Mouse (Mus musculus) 3T3-L1 (cell line): ENCODE data around the gene Rbks.
"Not testable (repeated sequence)": the region's sequence is repeated elsewhere in the genome, so short reads cannot be mapped to it uniquely, and the experiment has no call there.

Experiments
- DNase-seq: peaks from one replicate; pipeline ENCODE4 v3.0.0-alpha.2; 2015; ENCODE audit warnings: low read depth, low spot score

Rbks gene

GRCm38 (mm10) chr5:31627117-31627516 lies 70.3 kb downstream of the Rbks start:
- DNase-seq = peak; percentile 79

GRCm38 (mm10) chr5:31620326-31620725 lies 77.1 kb downstream of the Rbks start:
- DNase-seq = peak; percentile 67

GRCm38 (mm10) chr5:31614339-31615025 lies 82.9 kb downstream of the Rbks start:
- DNase-seq = no peak

GRCm38 (mm10) chr5:31613852-31614286 lies 83.6 kb downstream of the Rbks start:
- DNase-seq = peak; percentile 94

- no peak for DNase-seq
These were observed 86.2 kb downstream of the Rbks start for GRCm38 (mm10) chr5:31611186-31611585.

GRCm38 (mm10) chr5:31610376-31611086 lies 86.9 kb downstream of the Rbks start:
- DNase-seq = no peak

GRCm38 (mm10) chr5:31606151-31606550 lies 91.3 kb downstream of the Rbks start:
- peak; percentile 98 for DNase-seq

GRCm38 (mm10) chr5:31603766-31604165 lies 93.7 kb downstream of the Rbks start:
- DNase-seq = no peak

GRCm38 (mm10) chr5:31602377-31602776 lies 95.0 kb downstream of the Rbks start:
- DNase-seq = peak; percentile 98

GRCm38 (mm10) chr5:31601162-31601722 lies 96.2 kb downstream of the Rbks start:
- DNase-seq = no peak

GRCm38 (mm10) chr5:31599161-31599560 lies 98.3 kb downstream of the Rbks start:
- no peak for DNase-seq

GRCm38 (mm10) chr5:31598579-31598978 lies 98.8 kb downstream of the Rbks start:
- peak; percentile 73 for DNase-seq

GRCm38 (mm10) chr5:31598121-31598520 lies 99.3 kb downstream of the Rbks start:
- no peak for DNase-seq

- no peak for DNase-seq
These were observed 99.9 kb downstream of the Rbks start for GRCm38 (mm10) chr5:31597430-31597944.

GRCm38 (mm10) chr5:31596481-31597429 lies 100.7 kb downstream of the Rbks start, which contains the start of gene Mrpl33:
Gene Mrpl33 (plus strand): TSS chr5:31596935.
- DNase-seq = no peak

GRCm38 (mm10) chr5:31595868-31596267 lies 101.6 kb downstream of the Rbks start:
- no peak for DNase-seq

- no peak for DNase-seq
These were observed 106.3 kb downstream of the Rbks start for GRCm38 (mm10) chr5:31591122-31591521.

- no peak for DNase-seq
These were observed 107.6 kb downstream of the Rbks start for GRCm38 (mm10) chr5:31589711-31590319.

- DNase-seq = not testable (repeated sequence)
These were observed 108.8 kb downstream of the Rbks start for GRCm38 (mm10) chr5:31588672-31589071.

GRCm38 (mm10) chr5:31588016-31588415 lies 109.4 kb downstream of the Rbks start:
- no peak for DNase-seq

GRCm38 (mm10) chr5:31585526-31585925 lies 111.9 kb downstream of the Rbks start:
- DNase-seq = no peak
